Mouse (Mus musculus): ENCODE data around the gene 4931406C07Rik. TPM values are rescaled to one million over a fixed set of nuclear protein-coding genes. Genes with fewer than 3 reads are reported as not detected.

4931406C07Rik gene
- total and polyA plus RNA-seq, 3 experiments: 5.0 to 20.2 (median 12.0) TPM

GRCm38 (mm10) chr9:15235986-15236385, 70.3 kb downstream of the 4931406C07Rik start:
- H3K4me2 ChIP-seq (ENCODE audit: insufficient read depth, low read depth, poor library complexity, severe bottlenecking): no peak overlapping the region
- H3K4me3 ChIP-seq (replicated peaks in 1 of 3; ENCODE audit: low read depth in 2 of 3, low read length in 2 of 3, poor library complexity in 1 of 3): no peak overlapping the region
- no peaks in the 10 kb centered on the region for H3K36me3 ChIP-seq (replicated peaks in 1 of 2; ENCODE audit: control insufficient read depth in 1 of 2, insufficient read depth in 1 of 2, low read length in 1 of 2)
- no peaks in the 10 kb centered on the region for H3K79me2 ChIP-seq (replicated peaks; ENCODE audit: control insufficient read depth, extremely low read depth, insufficient read depth, poor library complexity, severe bottlenecking)
- no peak for TF ChIP-seq TCF12 (IDR thresholded peaks at IDR 0.05; ENCODE audit: low read depth, low read length)
- no peak for TF ChIP-seq ZC3H11A (IDR thresholded peaks at IDR 0.05; ENCODE audit: low read depth, low read length)
- no peak for TF ChIP-seq POLR2AphosphoS2 (IDR thresholded peaks at IDR 0.05; ENCODE audit: low read depth, low read length)
- peaks cover 5% of the 10 kb centered on the region for H3K27me3 ChIP-seq (replicated peaks)
- in situ Hi-C loops (cut with MboI; ENCODE audit: low pct_ligation_motif_present, low pct_unique_long_range_greater_than_20kb, low sequenced_read_pairs) (no loop called here), dilution Hi-C loops (cut with MboI; ENCODE audit: extremely low pct_ligation_motif_present, extremely low pct_unique_long_range_greater_than_20kb, low sequenced_read_pairs) (no loop called here)
- DNase-seq (ENCODE audit: extremely low read depth): no peak
- H3K27ac ChIP-seq (ENCODE audit: insufficient read depth, low read depth): no peak overlapping the region
- no peak overlapping the region for H3K9ac ChIP-seq (ENCODE audit: insufficient read depth, low read depth)
- peaks cover 10% of the 10 kb centered on the region for H3K9me3 ChIP-seq (replicated peaks; ENCODE audit: low read length)
- H3K4me1 ChIP-seq (ENCODE audit: control insufficient read depth in 1 of 2, insufficient read depth in 2 of 2): 0 out of 4 replicates have a peak, but pooled peaks cover 0 to 4% of the 10 kb centered on the region in 2 experiments

GRCm38 (mm10) chr9:15233604-15234003, 72.6 kb downstream of the 4931406C07Rik start:
- H3K9me3 ChIP-seq (replicated peaks; ENCODE audit: low read length): peaks cover 10% of the 10 kb centered on the region
- no peaks in the 10 kb centered on the region for H3K36me3 ChIP-seq (replicated peaks in 1 of 2; ENCODE audit: control insufficient read depth in 1 of 2, insufficient read depth in 1 of 2, low read length in 1 of 2)
- no peak overlapping the region for H3K4me3 ChIP-seq (replicated peaks in 1 of 3; ENCODE audit: low read depth in 2 of 3, low read length in 2 of 3, poor library complexity in 1 of 3)
- no peaks in the 10 kb centered on the region for H3K79me2 ChIP-seq (replicated peaks; ENCODE audit: control insufficient read depth, extremely low read depth, insufficient read depth, poor library complexity, severe bottlenecking)
- no peak overlapping the region for H3K4me2 ChIP-seq (ENCODE audit: insufficient read depth, low read depth, poor library complexity, severe bottlenecking)
- in situ Hi-C loops (cut with MboI; ENCODE audit: low pct_ligation_motif_present, low pct_unique_long_range_greater_than_20kb, low sequenced_read_pairs): no loop called here
- H3K4me1 ChIP-seq (ENCODE audit: control insufficient read depth in 1 of 2, insufficient read depth in 2 of 2): no peaks in the 10 kb centered on the region
- TF ChIP-seq E2F4 (IDR thresholded peaks at IDR 0.05; ENCODE audit: insufficient replicate concordance, low read depth, low read length) (no peak), EP300 (IDR thresholded peaks at IDR 0.05; ENCODE audit: low read length) (no peak), CHD1 (IDR thresholded peaks at IDR 0.05; ENCODE audit: low read depth, low read length) (no peak), USF1 (IDR thresholded peaks at IDR 0.05; ENCODE audit: low read depth, low read length) (no peak), NRF1 (IDR thresholded peaks at IDR 0.05; ENCODE audit: low read depth, low read length) (no peak), MXI1 (IDR thresholded peaks at IDR 0.05; ENCODE audit: low read depth, low read length) (no peak), KAT2A (IDR thresholded peaks at IDR 0.05; ENCODE audit: insufficient replicate concordance, low read length) (no peak), USF2 (conservative IDR thresholded peaks at IDR 0.05; ENCODE audit: low read depth, low read length) (no peak), TBP (conservative IDR thresholded peaks at IDR 0.05; ENCODE audit: low read depth, low read length) (no peak), UBTF (IDR thresholded peaks at IDR 0.05; ENCODE audit: low read depth, low read length) (no peak), JUND (conservative IDR thresholded peaks at IDR 0.05; ENCODE audit: low read depth, low read length) (no peak), JUN (IDR thresholded peaks at IDR 0.05; ENCODE audit: insufficient read depth, low read depth, low read length) (no peak), MYC (IDR thresholded peaks at IDR 0.05; ENCODE audit: low read depth, low read length) (no peak), MEF2A (IDR thresholded peaks at IDR 0.05; ENCODE audit: borderline replicate concordance, low read depth, low read length) (no peak), NELFE (IDR thresholded peaks at IDR 0.05; ENCODE audit: low read depth, low read length) (no peak), ZMIZ1 (IDR thresholded peaks at IDR 0.05; ENCODE audit: low read depth, low read length) (no peak), SMC3 (IDR thresholded peaks at IDR 0.05; ENCODE audit: low read depth, low read length) (no peak), ZKSCAN1 (IDR thresholded peaks at IDR 0.05; ENCODE audit: borderline replicate concordance, low read depth, low read length) (no peak)
- no peak overlapping the region for H3K9ac ChIP-seq (ENCODE audit: insufficient read depth, low read depth)
- no peak overlapping the region for H3K27ac ChIP-seq (ENCODE audit: insufficient read depth, low read depth)
- dilution Hi-C loops (cut with MboI; ENCODE audit: extremely low pct_ligation_motif_present, extremely low pct_unique_long_range_greater_than_20kb, low sequenced_read_pairs): no loop called here
- H3K27me3 ChIP-seq (replicated peaks): peaks cover 5% of the 10 kb centered on the region
- no peak for DNase-seq (ENCODE audit: extremely low read depth)

Other genes starting within 250 kb of the 4931406C07Rik start
- gene Hephl1, start 194.3 kb downstream of the 4931406C07Rik start, total RNA-seq (2012; rRNA removed): not detected in 2 replicates
- not detected in 2 replicates for gene Hephl1, start 194.3 kb downstream of the 4931406C07Rik start, total RNA-seq (2014; rRNA removed)
- not detected in 2 replicates for gene Hephl1, start 194.3 kb downstream of the 4931406C07Rik start, polyA plus RNA-seq (2012; ENCODE audit: insufficient read length, low read depth)
- not detected in 2 replicates for gene Vstm5, start 67.4 kb downstream of the 4931406C07Rik start, total RNA-seq (2012; rRNA removed)
- gene Vstm5, start 67.4 kb downstream of the 4931406C07Rik start, total RNA-seq (2014; rRNA removed): not detected in 2 replicates
- gene Vstm5, start 67.4 kb downstream of the 4931406C07Rik start, polyA plus RNA-seq (2012; ENCODE audit: insufficient read length, low read depth): not detected in 2 replicates
- gene Med17, start 26.5 kb downstream of the 4931406C07Rik start, total RNA-seq (2012; rRNA removed): 35.5 and 39.7 TPM in 2 replicates
- 59.8 and 70.7 TPM in 2 replicates for gene Med17, start 26.5 kb downstream of the 4931406C07Rik start, total RNA-seq (2014; rRNA removed)
- gene Med17, start 26.5 kb downstream of the 4931406C07Rik start, polyA plus RNA-seq (2012; ENCODE audit: insufficient read length, low read depth): 57.0 and 58.6 TPM in 2 replicates
- gene Taf1d, start 234 bp downstream of the 4931406C07Rik start, total RNA-seq (2012; rRNA removed): 1,079 and 1,089 TPM in 2 replicates
- 249 and 299 TPM in 2 replicates for gene Taf1d, start 234 bp downstream of the 4931406C07Rik start, total RNA-seq (2014; rRNA removed)
- 181 and 204 TPM in 2 replicates for gene Taf1d, start 234 bp downstream of the 4931406C07Rik start, polyA plus RNA-seq (2012; ENCODE audit: insufficient read length, low read depth)
- 20.4 and 23.8 TPM in 2 replicates for gene Cep295, start 51.3 kb upstream of the 4931406C07Rik start, total RNA-seq (2012; rRNA removed)
- gene Cep295, start 51.3 kb upstream of the 4931406C07Rik start, total RNA-seq (2014; rRNA removed): 27.1 and 27.2 TPM in 2 replicates
- 29.9 and 31.4 TPM in 2 replicates for gene Cep295, start 51.3 kb upstream of the 4931406C07Rik start, polyA plus RNA-seq (2012; ENCODE audit: insufficient read length, low read depth)
- 46.2 and 49.6 TPM in 2 replicates for gene Smco4, start 187.0 kb upstream of the 4931406C07Rik start, total RNA-seq (2012; rRNA removed)
- gene Smco4, start 187.0 kb upstream of the 4931406C07Rik start, total RNA-seq (2014; rRNA removed): 24.8 and 26.9 TPM in 2 replicates
- 64.4 and 65.6 TPM in 2 replicates for gene Smco4, start 187.0 kb upstream of the 4931406C07Rik start, polyA plus RNA-seq (2012; ENCODE audit: insufficient read length, low read depth)